Mouse (Mus musculus): ENCODE measurements around the gene Rab33a. TPM values are rescaled to one million over a fixed set of nuclear protein-coding genes. Genes with fewer than 3 reads are reported as not detected.

The Rab33a gene
- 10 to 100 TPM in 2 of 4 experiments, 1 to 10 TPM in 2; 7.6 to 49.6 (median 21.5) TPM for total RNA-seq (2022)

DNA sequence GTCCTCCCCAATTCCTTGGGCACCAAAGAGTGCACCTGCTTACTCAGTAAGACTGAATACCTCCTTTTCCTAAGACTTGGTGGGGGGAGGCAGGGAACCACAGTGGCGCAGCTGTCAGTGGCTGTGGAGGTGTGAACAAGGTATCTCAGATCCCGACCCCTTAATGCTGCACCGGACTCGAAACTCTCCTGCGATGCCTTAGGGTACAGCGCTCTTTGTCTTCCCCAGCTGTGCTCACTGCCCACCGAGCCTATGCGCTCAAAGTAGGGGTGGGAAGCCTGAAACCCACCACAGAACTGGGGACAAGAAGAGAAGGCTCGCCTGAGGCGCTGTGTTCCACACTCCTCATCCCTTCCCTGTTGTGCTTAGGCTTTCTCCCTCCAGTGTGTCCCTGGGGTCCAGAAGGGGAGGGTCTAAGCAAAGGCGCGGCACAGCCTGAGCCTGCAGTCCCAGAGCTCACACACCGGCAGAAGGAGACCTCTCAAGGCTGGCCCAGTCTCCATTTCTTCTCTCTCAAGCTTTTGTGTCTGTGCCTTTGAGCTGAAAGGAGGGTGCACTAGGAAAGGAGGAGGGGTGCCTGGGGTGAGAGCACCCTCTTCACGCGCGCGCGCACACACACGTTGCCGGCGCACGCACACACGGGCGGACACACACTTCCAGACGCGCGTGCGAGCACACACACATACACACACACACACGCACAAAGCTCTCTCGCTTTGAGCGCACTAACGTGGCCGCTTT, at the start of gene Rab33a:
Gene Rab33a (plus strand): TSS at position 478 of the 741 bp plus-strand sequence.
- DNase-seq, result no peak

DNA sequence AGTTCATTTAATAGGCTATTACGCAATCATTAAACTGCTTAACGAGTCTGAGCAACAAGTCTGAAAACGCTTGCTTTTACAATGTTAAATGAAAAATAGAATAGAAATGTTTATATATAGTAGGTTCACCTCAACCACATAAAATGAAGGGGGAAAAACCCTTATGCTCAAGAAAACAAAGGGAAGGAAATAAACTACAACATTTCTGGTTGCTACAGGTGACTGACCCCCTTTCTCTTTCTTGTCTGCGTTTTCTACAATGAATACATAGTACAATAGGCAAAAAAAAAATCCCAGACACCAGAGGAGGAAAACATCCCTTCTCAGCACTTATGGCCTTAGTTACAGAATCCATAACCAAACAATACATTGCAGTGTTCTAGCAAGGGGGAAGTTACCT, 38.0 kb upstream of the Rab33a start:
- no peak for DNase-seq

DNA sequence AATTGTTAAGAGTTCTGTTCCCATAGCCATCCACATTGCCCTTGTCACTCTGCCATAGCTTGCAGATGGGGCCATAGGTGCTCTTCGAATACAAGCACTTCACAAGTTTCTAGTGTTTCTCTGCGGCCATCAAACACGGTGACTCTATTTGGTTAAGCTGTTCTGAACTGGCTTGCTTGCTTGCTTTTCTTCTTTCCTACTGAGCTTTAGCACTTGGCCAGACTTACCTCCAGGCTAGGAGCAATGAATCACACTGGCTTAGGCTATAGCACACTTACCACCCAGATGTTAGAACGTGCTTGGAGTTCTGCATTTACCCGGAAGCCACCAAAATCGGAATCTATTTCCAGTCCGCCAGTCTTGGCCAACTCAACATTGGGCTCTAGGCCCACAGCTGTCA, 37.4 kb upstream of the Rab33a start:
- DNase-seq, result no peak

DNA sequence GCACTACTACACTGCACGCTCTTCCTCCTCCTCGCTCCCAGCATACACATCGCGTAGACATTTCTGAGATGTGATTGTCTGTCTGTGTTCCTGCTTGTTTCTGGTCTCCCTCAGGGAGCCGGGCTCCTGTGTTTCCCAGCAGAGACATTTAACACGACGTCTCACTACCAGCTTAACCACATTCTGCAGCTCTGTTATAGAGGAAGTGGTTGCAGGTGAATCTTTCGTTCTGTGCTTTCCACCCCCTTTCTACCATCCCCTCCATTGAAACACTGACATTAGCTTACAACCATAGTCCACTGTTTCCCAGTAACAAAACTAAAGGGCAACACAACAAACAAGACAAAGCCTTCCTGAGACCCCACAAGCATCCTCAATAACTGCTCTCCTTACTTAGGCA, 25.3 kb upstream of the Rab33a start:
- DNase-seq, result no peak

DNA sequence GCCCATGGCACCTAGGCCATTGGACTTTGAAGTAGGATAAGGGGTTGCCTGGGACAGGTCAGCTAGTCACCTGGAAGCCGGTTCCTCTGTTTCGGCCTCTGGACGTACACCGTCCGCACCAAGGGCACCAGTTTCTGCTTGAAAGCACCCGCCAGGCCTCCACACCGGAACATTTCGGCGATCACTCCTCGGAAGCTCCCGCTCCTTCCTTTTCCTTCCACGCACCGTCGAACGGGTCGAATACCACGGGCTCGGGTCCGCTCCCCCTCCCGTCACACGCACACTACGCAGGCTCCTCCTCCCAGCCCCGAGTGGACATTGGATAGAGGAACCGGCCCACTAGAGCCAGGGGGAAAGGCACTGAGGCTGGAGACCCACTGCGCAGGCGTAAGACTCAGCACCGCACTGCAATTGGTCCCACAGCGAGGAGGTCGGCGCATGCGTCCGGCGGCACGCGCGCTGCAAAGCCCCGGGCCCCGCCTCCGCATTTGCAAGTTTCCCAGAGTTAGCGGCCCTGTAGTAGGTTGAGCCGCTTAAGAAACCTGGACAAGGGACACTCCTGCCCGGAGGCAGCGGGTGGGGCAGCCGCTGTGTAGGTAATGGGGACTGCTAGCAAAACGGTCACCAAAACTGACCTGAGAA, 5.8 kb upstream of the Rab33a start, which contains the start of gene Aifm1:
Gene Aifm1 (minus strand): TSS at position 398 of the 642 bp plus-strand sequence.
- DNase-seq, result peak; percentile 93

DNA sequence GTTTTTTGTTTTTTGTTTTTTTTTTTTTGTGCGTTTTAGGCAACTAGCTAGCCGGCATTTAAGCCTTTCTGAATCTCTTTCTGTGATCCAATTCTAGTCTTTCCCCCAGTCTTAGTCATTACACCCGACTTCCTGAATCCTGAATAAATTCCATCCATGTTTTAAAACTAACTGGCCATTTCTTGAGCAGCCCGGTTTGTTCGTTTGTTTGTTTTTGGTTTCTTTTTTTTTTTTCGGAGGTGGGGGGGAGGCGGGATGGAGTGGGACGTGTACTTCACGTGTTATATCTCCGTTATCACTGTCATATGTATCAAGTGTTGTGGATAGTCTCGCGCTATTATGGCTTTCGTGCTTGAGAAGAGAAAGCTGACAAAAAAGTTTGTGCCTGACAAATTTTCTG, 5.3 kb upstream of the Rab33a start:
- DNase-seq, result no peak

DNA sequence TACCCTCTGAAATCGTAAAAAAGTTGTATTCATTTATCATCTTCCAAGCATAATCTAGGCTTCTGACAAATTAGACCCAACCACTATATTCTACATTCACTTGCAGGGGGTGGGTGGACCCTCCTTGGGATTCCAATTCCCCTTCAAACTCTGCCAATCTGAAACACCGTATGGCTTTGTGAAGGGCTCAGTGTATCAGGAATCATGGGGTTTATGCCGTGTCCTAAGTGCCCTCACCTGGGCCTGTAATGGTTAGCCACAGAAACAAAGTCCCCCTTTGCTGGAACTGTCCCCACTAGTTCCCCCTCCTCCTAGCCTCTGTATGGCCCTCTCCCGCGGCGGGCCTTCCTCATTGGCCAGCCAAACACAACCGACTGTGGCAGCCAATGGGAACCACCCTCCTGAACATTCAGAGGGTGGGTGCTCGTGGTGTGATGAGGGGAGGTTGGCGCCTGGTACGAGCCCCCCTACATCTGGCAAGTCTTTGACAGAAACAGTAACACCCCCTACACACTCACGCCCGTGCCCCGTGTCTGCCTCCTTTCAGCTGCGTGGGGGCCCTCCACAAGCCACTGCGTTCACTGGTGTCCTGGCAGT, 776 bp upstream of the Rab33a start:
- DNase-seq, result no peak

DNA sequence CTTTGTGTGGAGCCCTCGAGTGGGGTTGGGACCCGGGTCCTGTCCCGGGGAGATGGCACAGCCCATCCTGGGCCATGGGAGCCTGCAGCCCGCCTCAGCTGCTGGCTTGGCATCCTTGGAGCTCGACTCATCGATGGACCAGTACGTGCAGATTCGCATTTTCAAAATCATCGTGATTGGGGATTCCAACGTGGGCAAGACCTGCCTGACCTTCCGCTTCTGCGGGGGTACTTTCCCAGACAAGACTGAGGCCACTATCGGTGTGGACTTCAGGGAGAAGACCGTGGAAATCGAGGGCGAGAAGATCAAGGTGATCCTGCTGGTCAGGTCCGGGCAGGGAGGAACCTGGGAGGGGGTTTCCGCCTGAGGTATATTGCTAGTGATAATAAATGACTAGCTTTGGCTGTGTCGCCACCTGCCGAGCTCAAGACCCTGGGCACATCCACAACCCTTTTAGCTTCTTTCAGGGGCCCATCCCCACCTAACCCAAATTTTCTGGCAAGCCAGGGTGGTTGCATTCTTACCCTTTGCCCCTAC, 532 bp downstream of the Rab33a start:
- DNase-seq, result no peak

DNA sequence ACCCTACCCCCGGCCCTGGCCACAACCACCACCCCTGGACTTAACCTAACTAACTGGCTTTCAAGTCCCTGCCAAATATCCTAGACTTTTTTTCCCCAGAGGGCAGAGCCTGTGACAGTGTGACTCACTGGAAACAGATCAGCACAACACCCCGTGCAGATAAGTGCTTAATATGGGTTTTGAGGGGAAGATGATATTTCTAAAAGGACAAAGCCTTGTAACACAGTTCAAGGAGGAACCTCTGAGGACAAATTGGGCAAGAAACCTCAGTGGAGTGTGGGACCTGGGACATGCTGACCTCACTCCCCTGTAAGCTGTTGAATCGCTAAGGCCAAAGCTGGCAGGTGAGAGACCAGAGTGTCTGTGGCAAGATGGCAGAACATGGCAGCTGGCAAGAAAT, 2.6 kb downstream of the Rab33a start:
- DNase-seq, result peak; percentile 47

DNA sequence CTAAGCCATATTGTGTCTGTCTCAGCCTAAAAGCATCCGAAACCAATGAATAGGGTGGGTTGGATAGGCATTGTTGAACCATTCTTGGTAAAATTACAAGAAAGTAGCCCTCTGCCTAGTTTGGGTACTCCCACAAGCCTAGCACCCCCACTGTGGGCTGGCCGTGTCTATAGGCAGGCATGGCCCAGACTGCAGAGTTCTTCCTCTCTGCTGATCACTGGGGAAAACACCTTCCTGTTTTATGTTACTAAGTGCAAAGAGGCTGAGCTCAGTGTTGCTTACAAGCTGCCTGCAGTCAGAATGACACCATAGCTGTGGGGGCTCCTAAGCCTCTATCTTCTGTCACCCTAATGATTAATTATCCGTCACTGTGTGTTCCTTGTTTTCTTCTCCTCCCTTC, 4.4 kb downstream of the Rab33a start:
- DNase-seq, result no peak

DNA sequence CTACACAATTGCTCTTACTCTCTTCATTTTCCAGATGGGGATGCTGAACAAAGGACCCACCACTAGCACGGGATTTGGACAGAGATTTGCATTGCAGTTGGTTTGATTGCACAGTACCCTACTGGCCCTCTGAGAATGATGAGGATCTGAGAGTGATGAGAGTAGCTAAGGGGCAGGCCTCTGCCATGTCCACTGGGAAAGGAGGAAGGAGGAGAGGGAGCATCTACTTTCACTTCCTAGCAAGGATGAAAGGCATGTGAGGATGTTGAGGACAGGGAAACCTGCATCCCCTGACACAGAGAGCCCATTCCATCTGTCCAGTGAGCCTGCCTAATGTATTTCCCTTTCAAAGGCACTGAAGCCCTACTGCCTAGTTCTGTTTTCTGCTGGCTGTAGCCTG, 6.2 kb downstream of the Rab33a start:
- no peak for DNase-seq

DNA sequence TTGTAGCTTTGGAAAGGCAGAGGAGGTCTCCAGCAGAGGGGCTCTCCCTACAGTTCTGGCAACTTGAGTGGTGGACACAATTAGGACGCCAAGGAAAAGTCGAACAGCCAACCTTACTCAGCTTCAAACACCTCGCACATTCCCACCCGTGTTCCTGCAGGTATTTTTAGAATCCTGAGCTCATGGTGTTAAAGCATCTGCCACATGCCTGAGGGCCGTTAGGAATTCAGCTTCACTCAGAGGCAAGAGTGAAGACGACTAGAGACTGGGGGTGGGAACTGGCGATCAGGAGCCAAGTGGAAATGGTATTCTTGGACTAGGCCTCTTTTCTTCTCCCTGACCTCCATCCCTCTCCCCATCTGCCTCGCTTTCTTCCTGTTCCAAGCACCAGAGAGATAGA, 6.8 kb downstream of the Rab33a start:
- DNase-seq, result no peak

DNA sequence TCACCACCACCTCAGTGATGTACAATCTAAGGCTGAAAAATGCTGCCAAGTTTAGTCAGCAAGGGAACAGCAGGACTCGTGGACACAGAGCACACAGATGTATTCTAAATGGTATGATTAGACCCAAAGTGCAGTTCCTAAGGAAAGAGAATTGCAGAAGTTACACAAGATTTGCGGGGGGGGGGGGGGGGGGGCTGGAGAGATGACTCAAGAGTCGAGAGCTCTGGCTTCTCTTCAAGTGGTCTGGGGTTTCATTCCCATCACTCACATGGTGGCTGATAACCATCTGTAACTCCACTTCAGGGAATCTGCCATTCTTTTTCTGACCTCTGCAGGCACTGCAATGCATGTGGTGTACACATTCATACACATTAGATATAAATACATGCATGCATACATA, 7.3 kb downstream of the Rab33a start:
- no peak for DNase-seq

DNA sequence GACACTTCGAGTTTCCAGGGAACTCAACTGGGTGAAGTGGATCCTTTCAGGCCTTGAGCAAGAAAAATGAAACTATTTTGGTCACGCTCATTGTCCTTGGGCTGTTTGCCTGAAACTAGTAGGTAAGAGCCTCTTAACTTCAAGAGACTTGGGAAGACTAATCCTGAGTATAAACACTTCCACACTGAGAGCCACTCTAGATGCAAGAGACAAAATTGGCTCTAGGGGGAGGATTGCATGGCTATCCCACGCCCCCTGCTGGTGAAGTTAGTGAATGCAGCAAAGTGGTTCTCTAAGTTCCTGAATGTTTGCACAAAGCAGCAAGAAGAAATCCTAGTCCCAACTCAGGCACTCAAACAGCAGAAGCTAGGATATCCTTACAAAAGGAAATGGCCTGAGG, 13.1 kb downstream of the Rab33a start:
- peak; percentile 55 for DNase-seq

Other genes starting within 250 kb of the Rab33a start
- gene Bcorl1, start 177.9 kb upstream of the Rab33a start, total RNA-seq (2022), result 10 to 100 TPM; 10.7 to 13.1 (median 11.5) TPM
- 10 to 100 TPM; 11.1 to 18.4 (median 13.9) TPM for gene Elf4, start 56.2 kb upstream of the Rab33a start, total RNA-seq (2022)
- gene Aifm1, start 5.7 kb upstream of the Rab33a start, total RNA-seq (2022), result 100 to 1,000 TPM; 126 to 260 (median 176) TPM
- 10 to 100 TPM in 3 of 4 experiments, 1 to 10 TPM in 1; 9.8 to 17.7 (median 13.4) TPM for gene Zfp280c, start 75.2 kb downstream of the Rab33a start, total RNA-seq (2022)
- 10 to 100 TPM; 15.3 to 17.2 (median 16.2) TPM for gene Slc25a14, start 104.1 kb downstream of the Rab33a start, total RNA-seq (2022)
- under 1 TPM in 1 of 4 experiments, not detected in 3; 0.31 TPM for gene Gpr119, start 155.2 kb downstream of the Rab33a start, total RNA-seq (2022)
- gene Rbmx2, start 175.7 kb downstream of the Rab33a start, total RNA-seq (2022), result 1 to 10 TPM; 2.0 to 3.7 (median 3.5) TPM